Mouse (Mus musculus) stomach, embryonic 16.5 days (tissue): Measurements from ENCODE around the gene Taar7b. TPM values are rescaled to one million over a fixed set of nuclear protein-coding genes. Genes with fewer than 3 reads are reported as not detected.
A peak's percentile ranks its signal among the peaks of the same experiment; 100 is the strongest.

Experiments
- ATAC-seq: fragments of 200-750 bp; cut with Nextera tagmentation; 2 replicates; pipeline ENCODE4 v1.8.0; 2017; ENCODE audit warnings: moderate number of reproducible peaks, moderate TSS enrichment; ENCODE audit not compliant: insufficient read depth, low FRiP score
- H3K27ac ChIP-seq: fragments of 300-500 bp; sonication (generic); 2 replicates; pipeline ENCODE4 v1.5.1; 2014; ENCODE audit warnings: low read length
- H3K27me3 ChIP-seq: fragments of 300-500 bp; sonication (generic); 2 replicates; pipeline ENCODE4 v1.6.1; 2014; ENCODE audit warnings: low read length, control low read depth, mixed read lengths; ENCODE audit not compliant: control insufficient read depth, insufficient read depth
- H3K36me3 ChIP-seq: fragments of 300-500 bp; sonication (generic); 2 replicates; pipeline ENCODE4 v1.6.1; 2014; ENCODE audit warnings: low read length; ENCODE audit not compliant: control insufficient read depth, insufficient read depth
- H3K4me1 ChIP-seq: fragments of 300-500 bp; sonication (generic); 2 replicates; pipeline ENCODE4 v1.6.1; 2014; ENCODE audit warnings: low read length, control low read depth, mixed read lengths; ENCODE audit not compliant: control insufficient read depth, insufficient read depth
- H3K4me2 ChIP-seq: fragments of 300-500 bp; sonication (generic); 2 replicates; pipeline ENCODE4 v1.6.1; 2014; ENCODE audit warnings: low read depth, low read length, mixed read lengths
- H3K4me3 ChIP-seq: fragments of 300-500 bp; sonication (generic); replicated peaks from 2 replicates; pipeline ENCODE4 v1.5.1; 2014; ENCODE audit warnings: mild to moderate bottlenecking, low read length
- H3K9ac ChIP-seq: fragments of 300-500 bp; sonication (generic); 2 replicates; pipeline ENCODE4 v1.6.1; 2014; ENCODE audit warnings: low read length
- H3K9me3 ChIP-seq: fragments of 300-500 bp; sonication (generic); replicated peaks from 2 replicates; pipeline ENCODE4 v1.6.1; 2016; ENCODE audit warnings: low read length, control low read depth; ENCODE audit not compliant: control insufficient read depth
- WGBS: fragments of 180-500 bp; shearing (Covaris S2); extraction: QIAGEN DNeasy Blood & Tissue Kit; methylation state at CpG from one replicate; pipeline ENCODE4 v1.1.7; 2014; 5-methylcytosine and 5-hydroxymethylcytosine counted together
- polyA plus RNA-seq: library from polyadenylated mRNA; unstranded; fragments of >200 nt; fragmentation: Nextera tagmentation; extraction: Ambion mirVana; gene quantifications from 2 replicates; pipeline ENCODE4 v1.2.1, GENCODE M21; 2015

Gene Taar7b
- polyA plus RNA-seq, 1 experiment from 2014 or later: not detected

DNA sequence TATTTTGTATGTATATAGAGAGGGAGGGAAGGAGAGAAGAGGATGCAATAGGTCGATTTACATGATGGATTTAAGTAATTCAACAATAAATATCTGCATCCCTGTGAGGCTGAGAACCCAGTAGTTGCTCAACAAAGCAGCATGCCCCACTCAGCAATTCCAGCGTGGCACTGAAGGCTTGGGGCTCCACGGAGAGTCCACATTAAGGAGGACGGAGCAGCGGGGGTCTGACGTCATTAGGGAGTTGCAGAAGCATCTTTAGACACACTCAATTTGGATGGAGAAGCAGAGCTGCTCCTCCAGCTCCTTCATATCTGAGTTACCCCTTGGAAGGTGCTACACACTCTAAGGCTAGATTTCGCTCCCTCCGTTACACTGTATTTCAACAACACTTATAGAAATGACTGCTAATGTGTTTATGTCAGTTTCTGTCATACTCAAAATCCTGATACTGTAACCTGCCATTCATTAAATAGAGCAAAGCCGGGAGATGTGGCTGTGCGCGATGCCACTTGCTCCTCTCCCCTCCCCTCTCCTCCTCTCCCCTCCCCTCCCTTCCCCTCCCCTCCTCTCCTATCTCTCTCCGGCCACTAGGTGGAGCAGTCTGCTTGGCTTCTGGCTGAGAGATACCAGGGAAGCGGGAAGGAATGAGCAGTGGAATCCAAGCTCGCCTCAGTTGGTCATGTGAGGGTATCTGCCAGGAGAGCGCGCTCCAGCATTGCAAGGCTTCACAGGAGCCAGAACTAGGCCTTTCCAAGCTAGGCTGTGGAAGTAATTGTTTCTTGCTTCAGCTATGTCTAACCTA, 20.6 kb upstream of the Taar7b start:
- Histone ChIP-seq H3K36me3 (no peaks in the 10 kb centered on the region), H3K4me1 (no peaks in the 10 kb centered on the region), H3K4me3 (no peak overlapping the region), H3K27ac (no peak overlapping the region), H3K27me3 (no peaks in the 10 kb centered on the region), H3K4me2 (no peak overlapping the region), H3K9me3 (no peaks in the 10 kb centered on the region), H3K9ac (no peak overlapping the region)
- 0 out of 2 replicates have a peak, but pooled peaks have one; percentile 40 for ATAC-seq
- WGBS: 42% methylated on average over 16 of the region's 16 CpGs

DNA sequence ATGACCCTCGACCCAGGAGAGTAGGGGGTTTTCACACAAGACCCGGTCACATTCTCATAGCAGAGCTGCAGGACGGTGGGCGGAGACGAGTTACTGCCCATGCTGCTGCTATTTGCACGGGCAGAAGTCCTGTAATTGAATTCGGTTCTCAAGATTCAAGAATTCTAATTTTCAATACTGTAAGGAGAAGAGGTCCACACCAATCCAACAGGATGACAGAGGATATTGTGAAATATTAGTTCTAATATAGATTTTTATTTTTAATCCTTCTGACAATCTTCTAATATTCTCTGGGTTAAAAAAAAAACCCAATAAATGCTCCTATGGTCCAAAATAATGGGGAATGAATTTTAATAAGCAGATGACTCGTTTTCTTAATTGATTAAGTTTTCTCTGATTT, 14.2 kb upstream of the Taar7b start, which contains the start of gene Taar6:
Gene Taar6, minus strand, starts transcription at position 101 of the 400 bp plus-strand sequence.
- Histone ChIP-seq H3K4me2 (no peak within 1 kb of the TSS), H3K27me3 (no peaks in the 10 kb centered on the region), H3K9me3 (no peaks in the 10 kb centered on the region), H3K9ac (no peak within 1 kb of the TSS), H3K4me3 (no peak within 1 kb of the TSS), H3K4me1 (no peaks in the 10 kb centered on the region), H3K36me3 (no peaks in the 10 kb centered on the region), H3K27ac (no peak within 1 kb of the TSS)
- 74% methylated on average over 8 of the region's 8 CpGs for WGBS
- no peak for ATAC-seq

DNA sequence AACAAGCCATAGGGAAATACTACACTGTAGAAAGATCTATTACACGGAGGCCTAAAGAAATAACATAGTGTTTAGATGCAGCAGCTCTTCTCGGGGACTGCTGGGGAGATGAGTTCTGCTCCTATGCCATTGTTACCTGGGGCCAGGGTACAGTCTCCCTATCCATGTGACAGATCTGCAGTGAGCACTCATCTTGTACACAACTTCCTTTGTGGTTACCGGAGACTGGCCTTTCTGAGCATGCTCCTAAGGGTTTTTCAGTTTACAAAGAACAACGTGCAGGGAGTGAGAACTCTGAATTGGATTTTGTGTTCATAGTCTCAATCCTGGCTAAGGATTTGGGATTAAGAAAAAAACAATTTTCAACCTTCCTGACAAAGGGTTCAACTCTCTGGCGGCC, 13.3 kb upstream of the Taar7b start:
- no peak for ATAC-seq
- H3K4me1 ChIP-seq: no peaks in the 10 kb centered on the region
- H3K36me3 ChIP-seq: no peaks in the 10 kb centered on the region
- H3K4me3 ChIP-seq: no peak overlapping the region
- no peak overlapping the region for H3K4me2 ChIP-seq
- no peaks in the 10 kb centered on the region for H3K27me3 ChIP-seq
- no peaks in the 10 kb centered on the region for H3K9me3 ChIP-seq
- H3K27ac ChIP-seq: no peak overlapping the region
- no peak overlapping the region for H3K9ac ChIP-seq
- WGBS: 78% methylated on average over 5 of the region's 5 CpGs

DNA sequence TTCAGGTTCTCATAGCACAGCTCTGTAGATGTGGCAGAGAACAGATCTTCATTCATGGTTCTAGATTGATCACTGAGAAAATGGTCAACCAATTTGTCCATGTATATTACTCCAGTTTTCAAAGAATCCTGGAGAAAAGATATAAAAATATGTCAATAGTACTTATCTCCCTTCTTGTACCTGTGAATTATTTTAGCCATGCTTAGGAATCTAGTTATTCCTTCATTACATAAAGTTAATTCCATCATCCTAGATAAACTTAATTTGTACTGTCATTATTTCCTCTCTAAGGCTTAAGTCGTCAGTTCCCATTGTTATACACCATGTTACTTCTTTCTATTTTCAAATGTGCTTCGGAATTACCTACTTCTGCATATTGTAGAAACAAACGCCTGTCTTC, 6.4 kb upstream of the Taar7b start, which contains the start of gene Taar7a:
Gene Taar7a, minus strand, starts transcription at position 101 of the 400 bp plus-strand sequence.
- Histone ChIP-seq H3K9me3 (no peaks in the 10 kb centered on the region), H3K4me2 (no peak within 1 kb of the TSS), H3K9ac (no peak within 1 kb of the TSS), H3K4me3 (no peak within 1 kb of the TSS), H3K36me3 (no peaks in the 10 kb centered on the region), H3K27ac (no peak within 1 kb of the TSS), H3K27me3 (no peaks in the 10 kb centered on the region), H3K4me1 (no peaks in the 10 kb centered on the region)
- WGBS: 89% methylated on average over 3 of the region's 3 CpGs
- ATAC-seq: no peak

DNA sequence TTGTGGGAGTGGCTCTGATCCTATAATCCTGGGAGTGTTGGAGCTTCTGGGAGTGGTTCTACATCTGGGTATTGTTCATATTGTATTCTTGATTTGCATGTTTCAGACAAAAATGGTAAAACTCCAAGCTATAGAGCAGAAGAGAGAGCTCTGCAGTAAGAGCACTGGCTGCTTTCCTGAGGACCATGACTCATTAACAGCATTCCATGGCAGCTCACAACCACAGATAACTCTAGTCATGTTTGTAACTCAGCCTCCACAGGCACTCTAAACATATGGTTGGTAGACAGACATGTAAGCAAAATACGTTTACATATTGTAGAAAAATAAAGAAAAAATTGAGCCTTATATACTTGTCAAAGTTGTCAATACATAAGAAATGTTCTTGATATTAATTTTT, 6.7 kb downstream of the Taar7b start:
- Histone ChIP-seq H3K4me1 (no peaks in the 10 kb centered on the region), H3K27ac (no peak overlapping the region), H3K4me3 (no peak overlapping the region), H3K9me3 (no peaks in the 10 kb centered on the region), H3K4me2 (no peak overlapping the region), H3K27me3 (no peaks in the 10 kb centered on the region), H3K36me3 (no peaks in the 10 kb centered on the region), H3K9ac (no peak overlapping the region)
- no peak for ATAC-seq
- 67% methylated on average over 1 of the region's 1 CpGs for WGBS

DNA sequence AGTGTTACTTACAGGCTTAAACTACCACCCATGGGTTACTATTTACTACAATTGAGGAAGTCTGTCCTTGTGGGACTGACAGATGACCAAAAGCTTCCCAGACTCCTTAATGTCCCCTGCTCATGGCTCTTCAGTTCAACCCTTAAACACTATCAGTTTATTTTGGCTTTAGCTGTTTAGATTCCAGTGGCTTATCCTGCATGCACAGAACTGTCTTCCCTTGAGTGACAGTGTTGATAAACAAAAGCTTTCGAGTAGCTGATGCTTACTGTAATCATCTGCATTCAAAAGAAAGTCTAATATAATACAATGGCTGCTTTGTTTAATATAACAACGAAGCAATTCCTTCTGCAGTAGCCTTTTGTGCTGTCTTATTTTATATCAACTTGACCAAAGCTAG, 7.3 kb downstream of the Taar7b start:
- no peak overlapping the region for H3K4me3 ChIP-seq
- no peaks in the 10 kb centered on the region for H3K27me3 ChIP-seq
- no peak overlapping the region for H3K4me2 ChIP-seq
- H3K4me1 ChIP-seq: no peaks in the 10 kb centered on the region
- no peak overlapping the region for H3K9ac ChIP-seq
- H3K27ac ChIP-seq: no peak overlapping the region
- no peak for ATAC-seq
- 27% methylated on average over 2 of the region's 2 CpGs for WGBS
- H3K9me3 ChIP-seq: no peaks in the 10 kb centered on the region
- no peaks in the 10 kb centered on the region for H3K36me3 ChIP-seq

DNA sequence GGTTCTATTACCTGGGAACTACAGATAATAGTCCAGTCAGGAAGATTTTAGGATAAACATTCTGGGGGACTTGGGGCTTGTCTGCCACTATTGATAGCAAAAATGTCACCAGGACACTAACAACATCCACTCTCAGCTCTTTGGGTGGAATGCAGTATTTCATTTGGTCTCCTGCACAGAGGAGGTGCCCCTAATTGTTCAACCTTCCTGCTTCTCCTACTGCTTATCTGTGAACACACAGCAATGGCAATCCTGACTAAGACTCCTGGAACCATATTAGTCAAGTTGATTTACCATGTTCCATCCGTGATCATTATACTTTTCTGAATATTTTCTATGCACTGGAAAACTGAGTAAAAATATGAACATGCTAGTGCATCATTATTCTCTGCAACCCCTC, 8.4 kb downstream of the Taar7b start:
- no peak for ATAC-seq
- H3K4me2 ChIP-seq: no peak overlapping the region
- H3K27ac ChIP-seq: no peak overlapping the region
- H3K4me3 ChIP-seq: no peak overlapping the region
- H3K36me3 ChIP-seq: no peaks in the 10 kb centered on the region
- WGBS: 84% methylated on average over 1 of the region's 1 CpGs
- no peaks in the 10 kb centered on the region for H3K4me1 ChIP-seq
- no peaks in the 10 kb centered on the region for H3K27me3 ChIP-seq
- no peak overlapping the region for H3K9ac ChIP-seq
- no peaks in the 10 kb centered on the region for H3K9me3 ChIP-seq

DNA sequence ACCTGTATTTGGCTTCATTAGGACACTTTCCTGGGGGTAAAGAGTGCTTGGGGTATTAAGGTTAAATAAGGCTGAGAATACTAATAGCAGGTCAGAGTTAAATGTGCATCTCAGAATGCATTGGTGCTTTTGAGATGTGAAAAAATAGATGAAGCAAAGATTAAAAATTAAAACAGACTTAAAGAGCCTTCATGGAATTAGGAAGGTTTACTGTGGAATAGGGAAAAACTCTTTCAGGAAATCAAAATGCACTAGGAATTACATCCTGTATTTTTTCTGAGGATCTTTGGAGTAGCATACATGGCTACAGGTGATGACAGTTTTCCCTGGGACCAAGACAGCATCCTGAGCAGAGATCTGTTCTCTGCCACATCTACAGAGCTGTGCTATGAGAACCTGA, 27.2 kb downstream of the Taar7b start, which contains the start of gene Taar7d:
Gene Taar7d, plus strand, starts transcription at position 301 of the 400 bp plus-strand sequence.
- no peaks in the 10 kb centered on the region for H3K9me3 ChIP-seq
- H3K9ac ChIP-seq: no peak within 1 kb of the TSS
- H3K4me3 ChIP-seq: no peak within 1 kb of the TSS
- H3K27ac ChIP-seq: no peak within 1 kb of the TSS
- H3K36me3 ChIP-seq: no peaks in the 10 kb centered on the region
- H3K4me2 ChIP-seq: no peak within 1 kb of the TSS
- no peaks in the 10 kb centered on the region for H3K4me1 ChIP-seq
- ATAC-seq: no peak
- H3K27me3 ChIP-seq: no peaks in the 10 kb centered on the region

DNA sequence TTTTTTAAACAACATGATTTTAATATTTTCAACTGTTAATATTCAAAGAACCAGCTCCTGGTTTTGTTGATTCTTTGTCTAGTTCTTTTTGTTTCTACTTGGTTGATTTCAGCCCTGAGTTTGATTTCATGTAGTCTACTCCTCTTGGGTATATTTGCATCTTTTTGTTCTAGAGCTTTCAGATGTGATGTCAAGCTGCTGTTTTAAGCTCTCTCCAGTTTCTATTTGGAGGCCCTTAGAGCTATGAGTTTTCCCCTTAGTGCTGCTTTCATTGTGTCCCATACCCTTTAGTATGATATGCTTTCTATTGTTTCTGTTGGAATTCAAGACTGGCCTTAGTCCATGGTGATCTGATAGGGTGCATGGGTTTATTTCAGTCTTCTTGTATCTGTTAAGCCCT, 31.6 kb downstream of the Taar7b start:
- Histone ChIP-seq H3K9me3 (no peaks in the 10 kb centered on the region), H3K27ac (no peak overlapping the region), H3K4me2 (no peak overlapping the region), H3K9ac (no peak overlapping the region), H3K4me3 (no peak overlapping the region), H3K4me1 (no peaks in the 10 kb centered on the region), H3K27me3 (no peaks in the 10 kb centered on the region), H3K36me3 (no peaks in the 10 kb centered on the region)
- ATAC-seq: no peak
